Mouse (Mus musculus): ENCODE data around the gene Klhl24. TPM values are rescaled to one million over a fixed set of nuclear protein-coding genes. Genes with fewer than 3 reads are reported as not detected.

Klhl24 gene
- polyA plus RNA-seq (2012; rRNA removed) = 25.1 and 28.7 TPM in 2 replicates

DNA sequence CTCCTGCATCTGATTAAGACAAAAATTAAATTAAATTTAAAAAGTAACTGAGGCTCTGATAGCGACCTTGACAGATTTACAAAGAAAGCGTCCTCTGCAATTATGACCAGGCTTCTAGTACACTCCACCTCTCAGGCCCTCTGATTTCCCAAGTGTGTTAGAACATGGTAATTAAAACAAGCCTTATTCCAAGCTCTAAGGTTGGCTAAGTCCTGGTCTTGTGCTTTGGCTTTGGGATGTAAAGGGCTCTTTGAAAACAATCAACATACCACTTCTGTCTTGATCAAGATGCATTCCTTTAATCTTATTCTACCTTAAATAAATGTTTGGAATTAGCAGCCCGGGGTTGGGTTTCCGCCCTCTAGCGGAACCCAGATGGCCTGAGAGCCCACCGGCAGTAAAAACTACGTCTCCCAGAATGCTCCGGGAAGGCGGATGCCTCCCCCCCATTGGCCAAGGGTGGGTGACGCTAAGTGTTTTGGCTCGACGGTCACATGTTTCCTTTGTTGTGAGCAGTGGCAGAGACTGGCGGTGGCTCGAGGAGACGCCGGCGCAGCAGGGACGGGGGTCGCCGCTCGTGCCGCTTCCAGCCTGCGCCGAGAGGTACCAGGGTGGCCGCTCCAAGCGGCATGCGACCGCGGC, at the start of gene Klhl24:
Gene Klhl24 (plus strand): TSS at position 474 of the 642 bp plus-strand sequence.
- peak; percentile 95 for TF ChIP-seq POLR2A (IDR thresholded peaks at IDR 0.05; ENCODE audit: control insufficient read depth, extremely low read depth, insufficient read depth, low read length, poor library complexity)
- peak; percentile 76; the same call in 1 of the 2 replicates for TF ChIP-seq CTCF (IDR thresholded peaks at IDR 0.05; ENCODE audit: borderline replicate concordance, control insufficient read depth, extremely low read depth, insufficient read depth, low read length, poor library complexity)
- H3K27ac ChIP-seq (ENCODE audit: control insufficient read depth, insufficient read depth, low read length) = peak within 1 kb of the TSS; percentile 79
- no peaks in the 10 kb centered on the region for H3K4me1 ChIP-seq (replicated peaks; ENCODE audit: control insufficient read depth, insufficient read depth, low read length)
- no peaks in the 10 kb centered on the region for H3K36me3 ChIP-seq (ENCODE audit: control insufficient read depth, insufficient read depth, low read length)
- DNase-seq = peak; percentile 93
- whole genome bisulfite sequencing = 4% methylated on average over 29 of the region's 29 CpGs
- no peaks in the 10 kb centered on the region for H3K27me3 ChIP-seq (ENCODE audit: control insufficient read depth, insufficient read depth, low read length)
- H3K4me3 ChIP-seq (ENCODE audit: control insufficient read depth, insufficient read depth, low read length) = peak within 1 kb of the TSS; percentile 79

DNA sequence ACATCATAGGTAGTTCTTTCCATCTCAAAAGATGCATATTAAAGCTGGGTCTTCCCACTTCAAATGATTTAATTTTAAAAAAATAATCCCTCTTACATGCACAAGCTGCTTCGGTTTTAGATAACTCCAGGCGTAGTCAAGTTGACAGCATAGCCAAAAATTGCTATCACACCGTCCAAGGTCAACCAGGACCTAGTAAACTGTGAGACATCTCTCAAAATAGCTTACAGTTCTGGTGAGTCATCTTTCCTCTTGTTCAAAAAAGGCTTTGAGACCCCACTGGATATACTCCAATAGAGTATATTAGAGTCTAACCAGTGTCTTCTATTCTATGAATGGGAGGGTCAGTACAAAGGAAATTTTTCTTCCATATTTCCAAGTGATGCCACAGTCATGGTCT, 44.7 kb upstream of the Klhl24 start:
- H3K27ac ChIP-seq (ENCODE audit: control insufficient read depth, insufficient read depth, low read length) = no peak overlapping the region
- peaks cover 4% of the 10 kb centered on the region; the same call in 1 of the 2 replicates for H3K4me1 ChIP-seq (replicated peaks; ENCODE audit: control insufficient read depth, insufficient read depth, low read length)
- 94% methylated on average over 3 of the region's 3 CpGs for WGBS
- no peaks in the 10 kb centered on the region for H3K36me3 ChIP-seq (ENCODE audit: control insufficient read depth, insufficient read depth, low read length)
- no peak overlapping the region for H3K4me3 ChIP-seq (ENCODE audit: control insufficient read depth, insufficient read depth, low read length)
- DNase-seq = no peak
- TF ChIP-seq POLR2A (IDR thresholded peaks at IDR 0.05; ENCODE audit: control insufficient read depth, extremely low read depth, insufficient read depth, low read length, poor library complexity) = no peak
- TF ChIP-seq CTCF (IDR thresholded peaks at IDR 0.05; ENCODE audit: borderline replicate concordance, control insufficient read depth, extremely low read depth, insufficient read depth, low read length, poor library complexity) = no peak
- no peaks in the 10 kb centered on the region for H3K27me3 ChIP-seq (ENCODE audit: control insufficient read depth, insufficient read depth, low read length)

DNA sequence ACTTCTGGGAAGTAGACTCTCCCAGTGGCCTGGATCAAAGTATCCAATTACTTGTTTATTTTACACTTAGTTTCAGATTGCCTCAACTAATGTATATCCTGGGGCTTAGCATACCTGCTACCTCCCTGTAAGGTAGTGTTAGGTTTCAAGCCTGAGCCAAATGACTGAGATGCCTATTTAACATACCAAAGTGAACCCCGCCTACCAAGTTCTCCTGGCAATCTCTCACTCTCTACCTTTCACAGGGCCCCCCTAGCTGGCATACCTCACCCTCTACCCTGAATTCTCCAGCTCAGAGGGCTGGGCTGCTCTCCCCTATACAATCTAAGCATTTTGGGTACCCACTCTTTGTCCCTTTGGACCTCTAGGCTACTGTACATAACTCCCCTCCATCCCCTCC, 24.6 kb upstream of the Klhl24 start:
- Histone ChIP-seq H3K27me3 (ENCODE audit: control insufficient read depth, insufficient read depth, low read length) (no peaks in the 10 kb centered on the region), H3K4me1 (replicated peaks; ENCODE audit: control insufficient read depth, insufficient read depth, low read length) (no peaks in the 10 kb centered on the region), H3K36me3 (ENCODE audit: control insufficient read depth, insufficient read depth, low read length) (no peaks in the 10 kb centered on the region), H3K4me3 (ENCODE audit: control insufficient read depth, insufficient read depth, low read length) (no peak overlapping the region), H3K27ac (ENCODE audit: control insufficient read depth, insufficient read depth, low read length) (no peak overlapping the region)
- TF ChIP-seq CTCF (IDR thresholded peaks at IDR 0.05; ENCODE audit: borderline replicate concordance, control insufficient read depth, extremely low read depth, insufficient read depth, low read length, poor library complexity) (no peak), POLR2A (IDR thresholded peaks at IDR 0.05; ENCODE audit: control insufficient read depth, extremely low read depth, insufficient read depth, low read length, poor library complexity) (no peak)
- no peak for DNase-seq
- WGBS = 88% methylated on average over 1 of the region's 1 CpGs

DNA sequence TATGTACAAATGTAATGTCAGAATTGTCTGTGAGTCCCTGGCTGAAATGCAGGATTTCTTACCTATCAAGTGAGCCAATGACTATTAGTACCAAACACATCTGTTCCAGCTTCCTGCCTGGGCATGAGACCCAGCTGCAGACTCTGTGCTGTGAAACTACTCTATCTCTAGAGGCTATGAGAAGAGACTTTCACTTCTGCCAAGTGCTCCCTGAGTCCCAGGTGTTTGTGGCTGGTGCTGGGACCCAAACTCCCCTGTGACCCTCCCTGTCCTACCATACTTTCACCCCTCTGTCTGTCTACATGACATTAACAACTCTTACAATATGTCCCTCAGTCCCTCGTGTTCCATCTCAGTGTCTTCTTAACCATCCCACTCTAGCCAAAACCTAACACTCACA, 20.7 kb upstream of the Klhl24 start:
- Histone ChIP-seq H3K36me3 (ENCODE audit: control insufficient read depth, insufficient read depth, low read length) (no peaks in the 10 kb centered on the region), H3K27ac (ENCODE audit: control insufficient read depth, insufficient read depth, low read length) (no peak overlapping the region), H3K4me3 (ENCODE audit: control insufficient read depth, insufficient read depth, low read length) (no peak overlapping the region), H3K27me3 (ENCODE audit: control insufficient read depth, insufficient read depth, low read length) (no peaks in the 10 kb centered on the region), H3K4me1 (replicated peaks; ENCODE audit: control insufficient read depth, insufficient read depth, low read length) (no peaks in the 10 kb centered on the region)
- WGBS = 51% methylated on average over 1 of the region's 1 CpGs
- DNase-seq = no peak
- no peak for TF ChIP-seq CTCF (IDR thresholded peaks at IDR 0.05; ENCODE audit: borderline replicate concordance, control insufficient read depth, extremely low read depth, insufficient read depth, low read length, poor library complexity)
- TF ChIP-seq POLR2A (IDR thresholded peaks at IDR 0.05; ENCODE audit: control insufficient read depth, extremely low read depth, insufficient read depth, low read length, poor library complexity) = no peak

- no peak overlapping the region for H3K27ac ChIP-seq (ENCODE audit: control insufficient read depth, insufficient read depth, low read length)
- H3K4me1 ChIP-seq (replicated peaks; ENCODE audit: control insufficient read depth, insufficient read depth, low read length) = no peaks in the 10 kb centered on the region
- no peaks in the 10 kb centered on the region for H3K36me3 ChIP-seq (ENCODE audit: control insufficient read depth, insufficient read depth, low read length)
- no peak for DNase-seq
- H3K27me3 ChIP-seq (ENCODE audit: control insufficient read depth, insufficient read depth, low read length) = no peaks in the 10 kb centered on the region
- H3K4me3 ChIP-seq (ENCODE audit: control insufficient read depth, insufficient read depth, low read length) = no peak overlapping the region
- 93% methylated on average over 3 of the region's 3 CpGs for WGBS
- TF ChIP-seq POLR2A (IDR thresholded peaks at IDR 0.05; ENCODE audit: control insufficient read depth, extremely low read depth, insufficient read depth, low read length, poor library complexity) (no peak), CTCF (IDR thresholded peaks at IDR 0.05; ENCODE audit: borderline replicate concordance, control insufficient read depth, extremely low read depth, insufficient read depth, low read length, poor library complexity) (no peak)
Observed at GRCm38 (mm10) chr16:20080271-20080670, 17.1 kb upstream of the Klhl24 start.

DNA sequence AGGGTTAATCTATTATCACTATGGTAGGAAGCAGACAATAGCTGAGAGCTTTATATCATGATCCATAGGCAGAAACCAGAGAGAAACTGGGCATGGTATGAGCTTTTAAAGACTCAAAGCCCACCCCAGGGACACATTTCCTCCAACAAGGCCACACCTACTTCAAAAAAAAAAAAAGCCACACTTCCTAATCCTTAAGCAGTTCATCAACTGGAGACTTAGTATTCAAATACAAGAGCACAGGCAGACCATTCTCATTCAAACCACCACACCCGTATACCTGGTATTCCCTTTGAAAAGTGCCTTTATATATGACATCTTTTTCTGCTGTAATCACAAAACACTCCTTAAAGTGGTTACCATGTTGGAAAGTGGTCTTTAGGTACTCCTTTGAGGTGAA, 12.7 kb upstream of the Klhl24 start:
- Histone ChIP-seq H3K27ac (ENCODE audit: control insufficient read depth, insufficient read depth, low read length) (no peak overlapping the region), H3K36me3 (ENCODE audit: control insufficient read depth, insufficient read depth, low read length) (no peaks in the 10 kb centered on the region), H3K4me1 (replicated peaks; ENCODE audit: control insufficient read depth, insufficient read depth, low read length) (no peaks in the 10 kb centered on the region), H3K27me3 (ENCODE audit: control insufficient read depth, insufficient read depth, low read length) (no peaks in the 10 kb centered on the region), H3K4me3 (ENCODE audit: control insufficient read depth, insufficient read depth, low read length) (no peak overlapping the region)
- WGBS = 91% methylated on average over 1 of the region's 1 CpGs
- DNase-seq = no peak
- TF ChIP-seq CTCF (IDR thresholded peaks at IDR 0.05; ENCODE audit: borderline replicate concordance, control insufficient read depth, extremely low read depth, insufficient read depth, low read length, poor library complexity) = no peak
- no peak for TF ChIP-seq POLR2A (IDR thresholded peaks at IDR 0.05; ENCODE audit: control insufficient read depth, extremely low read depth, insufficient read depth, low read length, poor library complexity)

Data from thymus, adult 2 months (tissue).